Mouse (Mus musculus): Measurements from ENCODE around the gene Crybg1. TPM values are rescaled to one million over a fixed set of nuclear protein-coding genes. Genes with fewer than 3 reads are reported as not detected.

Crybg1 gene
- 0.39 and 0.46 TPM in 2 replicates for total RNA-seq (2017)

DNA sequence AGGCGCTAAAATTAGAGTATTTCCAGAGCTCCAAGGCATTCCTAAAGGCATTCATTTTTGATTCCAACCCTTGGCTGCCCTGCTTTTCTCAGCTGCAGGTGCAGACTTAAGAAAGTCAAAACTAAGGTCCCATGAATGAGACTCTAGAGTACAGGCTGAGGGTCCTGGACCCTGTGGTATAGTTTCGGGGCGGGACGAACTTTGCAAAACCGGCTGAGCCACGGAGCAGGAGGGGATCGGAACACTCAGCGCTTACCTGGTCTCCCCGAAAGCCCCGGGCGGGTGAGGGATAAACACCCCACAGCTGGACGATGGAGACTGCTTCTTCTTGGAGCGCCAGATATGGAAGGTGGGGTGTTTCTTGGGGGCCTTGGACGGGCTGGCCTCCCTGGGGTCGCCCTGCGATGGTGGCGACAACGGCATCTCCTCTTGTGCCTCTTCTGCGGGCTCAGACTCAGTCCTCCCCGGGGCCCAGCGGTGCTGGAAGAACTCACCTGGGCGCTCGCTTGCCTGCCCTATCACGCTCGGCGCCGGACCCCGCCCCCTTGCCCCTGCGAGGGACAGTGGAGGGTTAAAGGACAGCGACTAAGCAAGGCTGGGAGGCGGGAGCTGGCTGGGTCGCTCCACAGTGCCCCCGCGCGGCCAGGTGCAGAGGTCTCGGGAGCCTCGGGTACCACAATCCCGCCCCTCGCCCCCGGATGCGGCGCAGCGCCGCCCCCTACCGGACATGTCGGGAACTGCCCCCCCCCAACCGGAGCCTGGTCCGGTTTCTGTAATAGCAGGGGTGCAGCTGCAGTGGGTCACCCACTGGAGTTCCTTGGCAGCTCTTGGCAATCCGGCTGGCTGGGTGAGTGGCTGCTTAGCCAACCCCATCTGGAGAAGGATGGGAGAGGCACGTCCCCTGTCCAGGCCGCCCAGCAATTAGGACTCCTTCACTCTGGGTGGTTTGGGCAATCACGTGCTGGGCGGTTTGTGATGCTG, at the start of gene Crybg1:
Gene Crybg1 (minus strand): TSS at position 517 of the 981 bp plus-strand sequence.
- peak; percentile 69 for ATAC-seq (replicated peaks; ENCODE audit: low read depth, poor library complexity, severe bottlenecking)

DNA sequence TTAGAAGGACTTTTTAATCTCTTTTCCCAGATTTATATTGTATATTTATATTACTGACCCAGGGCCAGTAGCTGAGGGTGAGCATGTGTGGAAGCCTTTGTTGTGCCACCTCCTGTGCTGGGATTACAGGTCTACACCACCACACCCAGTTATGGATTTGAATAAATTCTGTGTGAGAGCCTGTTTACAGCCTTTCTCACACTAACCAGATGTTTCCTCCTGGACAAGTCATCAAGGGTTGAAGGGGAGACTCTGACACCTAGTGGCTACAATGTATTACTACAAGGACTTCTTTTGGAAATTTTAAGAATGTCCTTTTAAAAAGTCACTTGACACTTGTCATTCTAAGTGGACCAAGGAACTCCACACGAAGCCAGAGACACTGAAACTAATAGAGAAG, 28.7 kb upstream of the Crybg1 start:
- ATAC-seq (replicated peaks; ENCODE audit: low read depth, poor library complexity, severe bottlenecking), result peak; percentile 81

- ATAC-seq (replicated peaks; ENCODE audit: low read depth, poor library complexity, severe bottlenecking), result peak; percentile 39; the same call in 1 of the 2 replicates
These were observed 27.9 kb upstream of the Crybg1 start for GRCm38 (mm10) chr10:44176548-44176947.

- peak; percentile 78 for ATAC-seq (replicated peaks; ENCODE audit: low read depth, poor library complexity, severe bottlenecking)
These were observed 27.5 kb upstream of the Crybg1 start for GRCm38 (mm10) chr10:44176120-44176519.

DNA sequence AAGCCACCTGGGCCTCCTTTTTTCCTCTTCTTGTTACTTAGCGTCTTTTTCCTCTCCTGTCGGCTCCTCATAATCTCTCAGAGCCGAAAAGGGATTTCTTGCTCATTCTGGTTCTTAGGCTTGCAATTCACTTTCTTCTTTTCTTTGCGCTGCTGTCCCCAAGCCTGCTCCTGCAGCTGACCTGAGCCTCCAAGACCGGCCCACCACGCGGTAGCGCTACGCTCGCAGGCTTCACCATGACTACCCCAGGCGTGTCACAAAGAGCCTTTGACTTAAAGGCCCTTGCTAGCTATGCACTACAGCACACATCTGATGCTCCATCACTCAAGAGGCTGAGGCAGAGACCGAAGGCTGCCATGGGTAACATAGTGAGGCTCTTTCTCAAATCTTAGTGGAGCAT, 21.5 kb upstream of the Crybg1 start:
- no peak for ATAC-seq (replicated peaks; ENCODE audit: low read depth, poor library complexity, severe bottlenecking)

DNA sequence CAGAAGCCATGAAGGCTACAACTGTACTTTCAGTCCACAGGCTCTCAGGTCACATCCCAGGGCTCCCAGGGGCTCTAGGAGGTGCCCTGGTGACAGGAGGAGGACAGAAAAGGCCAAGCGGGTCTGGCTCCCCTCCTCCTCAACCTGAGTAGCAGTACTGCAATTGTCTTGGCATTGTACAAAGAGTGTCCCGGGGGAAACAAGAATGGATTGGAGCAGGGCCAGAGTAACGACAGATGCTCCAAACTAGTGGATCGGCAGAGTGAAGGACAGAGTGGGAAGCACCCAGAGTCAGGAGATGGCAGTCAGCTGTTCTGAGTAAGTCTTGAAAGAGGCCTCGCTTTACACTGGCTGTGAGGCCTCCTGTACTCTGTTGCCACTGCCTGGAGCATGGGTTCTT, 18.4 kb upstream of the Crybg1 start:
- ATAC-seq (replicated peaks; ENCODE audit: low read depth, poor library complexity, severe bottlenecking), result no peak

- ATAC-seq (replicated peaks; ENCODE audit: low read depth, poor library complexity, severe bottlenecking), result peak; percentile 72; the same call in 1 of the 2 replicates
These were observed 15.8 kb upstream of the Crybg1 start for GRCm38 (mm10) chr10:44164258-44164975.

DNA sequence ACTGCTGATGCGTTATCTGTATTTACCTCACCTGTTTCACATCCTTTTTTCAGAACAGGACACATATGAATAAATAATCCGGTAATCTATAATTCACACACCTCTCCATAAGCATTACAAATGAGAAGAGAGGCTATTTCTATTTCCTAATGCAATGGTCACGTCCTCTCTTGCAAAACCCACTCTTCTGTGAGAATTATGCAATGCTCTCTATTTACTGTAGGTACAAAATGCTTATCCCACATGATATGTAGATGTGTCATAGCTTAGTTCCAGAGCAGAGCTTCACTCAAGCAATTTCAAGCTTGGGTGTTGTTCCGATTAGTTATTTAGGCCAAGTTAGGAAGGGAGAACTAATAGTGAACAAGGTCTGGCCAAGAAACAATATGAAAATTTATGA, 14.4 kb upstream of the Crybg1 start:
- ATAC-seq (replicated peaks; ENCODE audit: low read depth, poor library complexity, severe bottlenecking), result no peak

- ATAC-seq (replicated peaks; ENCODE audit: low read depth, poor library complexity, severe bottlenecking), result 0 out of 2 replicates have a peak, but pooled peaks have one; percentile 50
These were observed 11.5 kb upstream of the Crybg1 start for GRCm38 (mm10) chr10:44160150-44160549.

GRCm38 (mm10) chr10:44157489-44157888, 8.8 kb upstream of the Crybg1 start:
- ATAC-seq (replicated peaks; ENCODE audit: low read depth, poor library complexity, severe bottlenecking), result no peak

DNA sequence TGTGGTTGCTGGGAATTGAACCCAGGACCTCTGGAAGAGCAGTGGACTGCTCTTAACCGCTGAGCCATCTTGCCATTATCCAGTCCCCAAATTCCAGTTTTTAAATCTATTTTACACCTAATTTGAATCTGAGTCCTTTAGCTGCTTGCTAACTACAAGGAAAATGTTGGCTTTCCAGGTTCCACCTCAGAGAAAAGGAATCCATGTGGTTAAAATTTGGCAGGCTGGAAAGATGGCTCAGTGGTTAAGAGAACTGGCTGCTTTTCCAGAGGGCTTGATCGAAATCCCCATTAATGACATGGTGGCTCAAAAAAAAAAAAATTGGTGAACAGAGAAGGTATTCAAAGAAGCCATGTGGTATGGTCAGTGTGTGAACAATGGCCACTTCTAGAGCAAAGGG, 1.8 kb upstream of the Crybg1 start:
- no peak for ATAC-seq (replicated peaks; ENCODE audit: low read depth, poor library complexity, severe bottlenecking)

- no peak for ATAC-seq (replicated peaks; ENCODE audit: low read depth, poor library complexity, severe bottlenecking)
These were observed 5.3 kb downstream of the Crybg1 start for GRCm38 (mm10) chr10:44143401-44143800.

- ATAC-seq (replicated peaks; ENCODE audit: low read depth, poor library complexity, severe bottlenecking), result no peak
These were observed 10.4 kb downstream of the Crybg1 start for GRCm38 (mm10) chr10:44138137-44138855.

GRCm38 (mm10) chr10:44126047-44126446, 22.6 kb downstream of the Crybg1 start:
- ATAC-seq (replicated peaks; ENCODE audit: low read depth, poor library complexity, severe bottlenecking), result no peak

- ATAC-seq (replicated peaks; ENCODE audit: low read depth, poor library complexity, severe bottlenecking), result no peak
These were observed 24.2 kb downstream of the Crybg1 start for GRCm38 (mm10) chr10:44124400-44124933.

DNA sequence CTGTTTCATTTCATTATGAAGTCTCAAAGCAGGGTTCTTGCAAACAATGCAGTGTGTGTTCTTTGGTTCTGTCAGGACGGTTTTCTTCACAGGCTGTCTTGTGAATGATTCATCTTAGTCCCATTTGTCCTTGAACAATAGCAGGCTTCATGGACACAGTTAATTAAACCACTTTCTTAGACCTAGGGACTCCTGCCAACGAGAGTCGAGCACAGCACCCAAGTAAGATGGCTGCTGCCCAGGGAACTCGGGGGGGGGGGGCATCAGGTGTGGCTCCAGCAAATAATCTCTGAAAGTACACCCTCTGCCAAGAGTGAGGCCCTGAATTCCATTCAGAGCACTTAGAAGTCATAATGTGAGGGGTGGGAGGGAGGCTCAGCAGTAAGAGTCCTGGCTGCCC, 30.0 kb downstream of the Crybg1 start:
- ATAC-seq (replicated peaks; ENCODE audit: low read depth, poor library complexity, severe bottlenecking), result no peak

DNA sequence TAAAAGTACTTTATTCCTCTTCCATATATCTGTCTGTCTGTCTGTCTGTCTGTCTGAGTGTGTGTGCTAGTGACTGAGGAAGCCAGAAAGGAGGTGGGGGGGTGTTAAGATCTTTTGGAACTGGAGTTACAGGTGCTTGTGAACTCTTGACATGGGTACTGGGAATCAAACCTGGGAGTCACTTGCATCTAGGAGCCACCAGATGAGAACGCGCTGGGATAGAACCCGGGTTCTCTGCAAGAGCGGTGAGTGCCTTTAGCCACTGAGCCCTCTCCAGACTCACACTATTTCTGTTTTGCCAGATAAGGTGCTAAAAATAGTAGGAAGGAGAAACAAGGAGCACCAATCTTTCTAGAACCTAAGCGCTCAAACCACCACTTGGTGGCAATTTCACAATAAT, 31.9 kb downstream of the Crybg1 start:
- no peak for ATAC-seq (replicated peaks; ENCODE audit: low read depth, poor library complexity, severe bottlenecking)

- ATAC-seq (replicated peaks; ENCODE audit: low read depth, poor library complexity, severe bottlenecking), result no peak
These were observed 34.0 kb downstream of the Crybg1 start for GRCm38 (mm10) chr10:44114611-44115010.

- ATAC-seq (replicated peaks; ENCODE audit: low read depth, poor library complexity, severe bottlenecking), result no peak
These were observed 36.5 kb downstream of the Crybg1 start for GRCm38 (mm10) chr10:44112005-44112675.

DNA sequence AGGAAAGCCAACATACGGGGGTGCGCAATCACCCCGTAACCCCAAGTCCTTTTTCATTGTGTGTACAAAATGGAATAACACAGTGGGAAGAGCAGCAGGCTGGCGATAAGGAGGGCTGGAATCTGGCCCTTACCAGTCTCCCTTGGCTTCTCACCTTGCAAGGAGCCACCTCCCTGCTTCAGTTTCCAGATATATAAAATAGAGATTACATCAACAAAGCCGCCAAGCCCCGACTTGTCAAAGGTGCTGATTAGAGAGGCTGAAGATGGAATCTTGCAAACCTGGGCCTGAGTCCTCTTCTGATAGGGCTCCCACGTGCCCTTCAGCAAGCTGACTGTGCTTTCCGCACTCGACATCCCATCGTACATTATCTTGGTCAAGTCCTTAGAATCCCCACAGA, 37.5 kb downstream of the Crybg1 start:
- ATAC-seq (replicated peaks; ENCODE audit: low read depth, poor library complexity, severe bottlenecking), result no peak
